ENCODE assay signal across 8 mouse cellular contexts in the genomic region with DNA sequence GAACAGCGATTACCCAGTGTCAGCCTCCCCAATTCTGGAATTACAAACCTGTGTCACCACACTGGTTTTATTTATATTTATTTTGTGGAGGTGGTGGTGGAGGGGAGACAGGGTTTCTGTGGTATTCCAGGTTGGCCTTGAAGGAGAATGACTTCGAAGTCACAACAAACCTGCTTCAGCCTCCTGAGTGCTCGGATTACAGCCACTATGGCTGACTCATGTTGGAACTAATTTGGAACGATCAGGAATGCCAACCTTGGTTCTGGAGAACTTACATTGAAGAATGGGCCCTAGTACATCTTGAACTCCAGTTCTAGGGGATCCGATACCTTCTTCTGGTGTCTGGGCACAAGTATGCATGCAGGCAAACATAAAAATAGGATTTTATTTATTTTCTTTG. TPM values are rescaled to one million over a fixed set of nuclear protein-coding genes. Genes with fewer than 3 reads are reported as not detected.
DNase-seq lines count a peak whose midpoint lies in the region; ATAC-seq and TF ChIP-seq lines count a peak whose summit lies in the region.

No protein-coding gene starts in this region.

- no peaks in the 10 kb centered on the region for H3K9me3 ChIP-seq in kidney, postnatal 0 days (replicated peaks; ENCODE audit: low read length)
- no peaks in the 10 kb centered on the region for H3K9me3 ChIP-seq in embryonic facial prominence, embryonic 15.5 days (replicated peaks)
- H3K9me3 ChIP-seq in hindbrain, postnatal 0 days (ENCODE audit: low read length), result no peaks in the 10 kb centered on the region

- no peak for ATAC-seq in kidney, postnatal 0 days (replicated peaks; ENCODE audit: low FRiP score, low read depth)
- no peak for ATAC-seq in embryonic facial prominence, embryonic 15.5 days (ENCODE audit: insufficient number of reproducible peaks, low FRiP score, low TSS enrichment, low read depth)
- no peak for ATAC-seq in hindbrain, postnatal 0 days
- ATAC-seq in megakaryocyte progenitor cell, adult 5-6 weeks (replicated peaks; ENCODE audit: poor library complexity), result no peak

- peaks cover 27% of the 10 kb centered on the region for H3K79me2 ChIP-seq in myocyte (ENCODE audit: control insufficient read depth, insufficient read depth)

- no peaks in the 10 kb centered on the region for H3K36me3 ChIP-seq in kidney, postnatal 0 days (ENCODE audit: insufficient read depth, low read length)
- H3K36me3 ChIP-seq in embryonic facial prominence, embryonic 15.5 days, result no peaks in the 10 kb centered on the region
- no peaks in the 10 kb centered on the region for H3K36me3 ChIP-seq in hindbrain, postnatal 0 days (ENCODE audit: insufficient read depth, low read length)
- H3K36me3 ChIP-seq in myocyte (ENCODE audit: control insufficient read depth, insufficient read depth), result no peaks in the 10 kb centered on the region

- DNase-seq in kidney, postnatal 0 days (ENCODE audit: low spot score), result no peak
- no peak for DNase-seq in kidney, postnatal 36 days
- no peak for DNase-seq in hindbrain, postnatal 0 days (ENCODE audit: low spot score)
- DNase-seq in kidney, adult 8-10 months, result no peak
- no peak for DNase-seq in kidney, postnatal 10 days

- peak overlapping the region; percentile 81 for H3K4me2 ChIP-seq in kidney, postnatal 0 days (ENCODE audit: low read length)
- peak overlapping the region; percentile 65 for H3K4me2 ChIP-seq in embryonic facial prominence, embryonic 15.5 days (replicated peaks)
- H3K4me2 ChIP-seq in hindbrain, postnatal 0 days (ENCODE audit: low read depth, low read length), result peak overlapping the region; percentile 91
- H3K4me2 ChIP-seq in myocyte (ENCODE audit: low read depth), result peak overlapping the region; percentile 82

- no peak overlapping the region for H3K9ac ChIP-seq in kidney, postnatal 0 days (ENCODE audit: low read depth, low read length)
- no peak overlapping the region; the same call in 1 of the 2 replicates for H3K9ac ChIP-seq in embryonic facial prominence, embryonic 15.5 days
- peak overlapping the region; percentile 92; the same call in 1 of the 2 replicates for H3K9ac ChIP-seq in hindbrain, postnatal 0 days (replicated peaks; ENCODE audit: low read length)

- TF ChIP-seq CTCF in kidney, postnatal 0 days (IDR thresholded peaks at IDR 0.05; ENCODE audit: low read depth), result no peak
- TF ChIP-seq CTCF in hindbrain, postnatal 0 days (IDR thresholded peaks at IDR 0.05; ENCODE audit: low read depth), result no peak

- peak overlapping the region; percentile 98; the same call in 1 of the 2 replicates for H3K4me3 ChIP-seq in kidney, postnatal 0 days (replicated peaks; ENCODE audit: low read depth, low read length)
- peak overlapping the region; percentile 97 for H3K4me3 ChIP-seq in embryonic facial prominence, embryonic 15.5 days (replicated peaks)
- no peak overlapping the region; the same call in 1 of the 2 replicates for H3K4me3 ChIP-seq in hindbrain, postnatal 0 days (ENCODE audit: low read length)
- peak overlapping the region; percentile 85 for H3K4me3 ChIP-seq in myocyte

- WGBS in kidney, postnatal 0 days, result 58% methylated on average over 5 of the region's 5 CpGs
- WGBS in embryonic facial prominence, embryonic 15.5 days, result 56% methylated on average over 5 of the region's 5 CpGs
- 70% methylated on average over 5 of the region's 5 CpGs for WGBS in hindbrain, postnatal 0 days

- TF ChIP-seq POLR2A in myocyte (IDR thresholded peaks at IDR 0.05; ENCODE audit: insufficient read length, low read depth), result no peak

- H3K27me3 ChIP-seq in kidney, postnatal 0 days (ENCODE audit: insufficient read depth, low read length), result no peaks in the 10 kb centered on the region
- no peaks in the 10 kb centered on the region for H3K27me3 ChIP-seq in embryonic facial prominence, embryonic 15.5 days
- no peaks in the 10 kb centered on the region for H3K27me3 ChIP-seq in hindbrain, postnatal 0 days (ENCODE audit: insufficient read depth, low read length)
- H3K27me3 ChIP-seq in myocyte (ENCODE audit: control insufficient read depth, insufficient read depth, insufficient read length), result no peaks in the 10 kb centered on the region

- H3ac ChIP-seq in myocyte (ENCODE audit: control insufficient read depth, insufficient read length), result no peak overlapping the region

- H3K4me1 ChIP-seq in kidney, postnatal 0 days (replicated peaks; ENCODE audit: insufficient read depth, low read length), result 0 out of 2 replicates have a peak, but pooled peaks cover 5% of the 10 kb centered on the region
- peaks cover 15% of the 10 kb centered on the region; the same call in 1 of the 2 replicates for H3K4me1 ChIP-seq in embryonic facial prominence, embryonic 15.5 days
- peaks cover 3% of the 10 kb centered on the region; the same call in 1 of the 2 replicates for H3K4me1 ChIP-seq in hindbrain, postnatal 0 days (ENCODE audit: insufficient read depth, low read length)

- no peak overlapping the region for H3K27ac ChIP-seq in kidney, postnatal 0 days
- H3K27ac ChIP-seq in embryonic facial prominence, embryonic 15.5 days (replicated peaks), result no peak overlapping the region
- no peak overlapping the region for H3K27ac ChIP-seq in hindbrain, postnatal 0 days

TF ChIP-seq in myocyte, 11 proteins besides CTCF, POLR2A, EP300 and RAD21:
- TF ChIP-seq REST (IDR thresholded peaks at IDR 0.05; ENCODE audit: insufficient read depth, insufficient read length) (no peak), USF1 (IDR thresholded peaks at IDR 0.05; ENCODE audit: low read depth) (no peak), CEBPB (IDR thresholded peaks at IDR 0.05; ENCODE audit: insufficient read depth, poor library complexity, severe bottlenecking) (no peak), MYOD1 (IDR thresholded peaks at IDR 0.05; ENCODE audit: control insufficient read depth in 1 of 3, insufficient read length in 2 of 3, low read depth in 2 of 3) (no peak), MYOG (IDR thresholded peaks at IDR 0.05; ENCODE audit: control insufficient read depth in 1 of 3, insufficient read depth in 1 of 3, insufficient read length in 2 of 3, low read depth in 2 of 3) (no peak), MAX (IDR thresholded peaks at IDR 0.05; ENCODE audit: low read depth) (no peak), SRF (IDR thresholded peaks at IDR 0.05; ENCODE audit: control insufficient read depth, insufficient read length, low read depth) (no peak)

RNA-seq across cellular contexts. Expression of gene BC005537, which starts 2.1 kb away (rescaled TPM):
- polyA plus RNA-seq in kidney, postnatal 0 days (2015; fragmentation: Nextera tagmentation; extraction: Ambion mirVana), result 19.1 and 20.6 TPM in 2 replicates
- 14.4 and 16.0 TPM in 2 replicates for polyA plus RNA-seq in embryonic facial prominence, embryonic 15.5 days (2015; fragmentation: Nextera tagmentation; extraction: Ambion mirVana)
- total RNA-seq in hindbrain, postnatal 0 days (2014; rRNA removed), result 39.2 and 40.8 TPM in 2 replicates
- polyA plus RNA-seq in hindbrain, postnatal 0 days (2015; fragmentation: Nextera tagmentation; extraction: Ambion mirVana), result 16.4 and 18.1 TPM in 2 replicates
- polyA plus RNA-seq in myocyte (2012; fragmentation: generic; extraction: Trizol), result 27.3 TPM
- 142 and 148 TPM in 2 replicates for total RNA-seq in megakaryocyte progenitor cell, adult 5-6 weeks (2015)
- 59.3 and 60.2 TPM in 2 replicates for total RNA-seq in megakaryocyte progenitor cell, adult 5-6 weeks (2017)

RNA-seq across cellular contexts. Expression of gene Acot13, which starts 32.0 kb away (rescaled TPM):
- 238 and 244 TPM in 2 replicates for polyA plus RNA-seq in kidney, postnatal 0 days (2015; fragmentation: Nextera tagmentation; extraction: Ambion mirVana)
- polyA plus RNA-seq in embryonic facial prominence, embryonic 15.5 days (2015; fragmentation: Nextera tagmentation; extraction: Ambion mirVana), result 74.7 and 75.0 TPM in 2 replicates
- total RNA-seq in hindbrain, postnatal 0 days (2014; rRNA removed), result 14.7 and 19.3 TPM in 2 replicates
- polyA plus RNA-seq in hindbrain, postnatal 0 days (2015; fragmentation: Nextera tagmentation; extraction: Ambion mirVana), result 69.7 and 74.2 TPM in 2 replicates
- 67.1 TPM for polyA plus RNA-seq in myocyte (2012; fragmentation: generic; extraction: Trizol)
- 41.4 and 46.0 TPM in 2 replicates for total RNA-seq in megakaryocyte progenitor cell, adult 5-6 weeks (2015)
- total RNA-seq in megakaryocyte progenitor cell, adult 5-6 weeks (2017), result 43.2 and 56.2 TPM in 2 replicates

RNA-seq across cellular contexts. Expression of gene Tdp2, which starts 32.1 kb away (rescaled TPM):
- 50.8 and 51.8 TPM in 2 replicates for polyA plus RNA-seq in kidney, postnatal 0 days (2015; fragmentation: Nextera tagmentation; extraction: Ambion mirVana)
- 48.0 and 49.4 TPM in 2 replicates for polyA plus RNA-seq in embryonic facial prominence, embryonic 15.5 days (2015; fragmentation: Nextera tagmentation; extraction: Ambion mirVana)
- 30.0 and 30.9 TPM in 2 replicates for total RNA-seq in hindbrain, postnatal 0 days (2014; rRNA removed)
- polyA plus RNA-seq in hindbrain, postnatal 0 days (2015; fragmentation: Nextera tagmentation; extraction: Ambion mirVana), result 36.6 and 38.8 TPM in 2 replicates
- polyA plus RNA-seq in myocyte (2012; fragmentation: generic; extraction: Trizol), result 5.4 TPM
- 71.0 and 73.2 TPM in 2 replicates for total RNA-seq in megakaryocyte progenitor cell, adult 5-6 weeks (2015)
- 55.6 and 62.0 TPM in 2 replicates for total RNA-seq in megakaryocyte progenitor cell, adult 5-6 weeks (2017)

RNA-seq across cellular contexts. Expression of gene Gmnn, which starts 37.7 kb away (rescaled TPM):
- 69.8 and 78.7 TPM in 2 replicates for polyA plus RNA-seq in kidney, postnatal 0 days (2015; fragmentation: Nextera tagmentation; extraction: Ambion mirVana)
- polyA plus RNA-seq in embryonic facial prominence, embryonic 15.5 days (2015; fragmentation: Nextera tagmentation; extraction: Ambion mirVana), result 69.0 and 72.2 TPM in 2 replicates
- 4.7 and 40.9 TPM in 2 replicates for total RNA-seq in hindbrain, postnatal 0 days (2014; rRNA removed)
- polyA plus RNA-seq in hindbrain, postnatal 0 days (2015; fragmentation: Nextera tagmentation; extraction: Ambion mirVana), result 23.4 and 23.6 TPM in 2 replicates
- 10.8 TPM for polyA plus RNA-seq in myocyte (2012; fragmentation: generic; extraction: Trizol)
- 185 and 201 TPM in 2 replicates for total RNA-seq in megakaryocyte progenitor cell, adult 5-6 weeks (2015)
- total RNA-seq in megakaryocyte progenitor cell, adult 5-6 weeks (2017), result 207 and 229 TPM in 2 replicates

RNA-seq across cellular contexts. Expression of gene D130043K22Rik, which starts 45.6 kb away (rescaled TPM):
- 0.82 and 1.1 TPM in 2 replicates for polyA plus RNA-seq in kidney, postnatal 0 days (2015; fragmentation: Nextera tagmentation; extraction: Ambion mirVana)
- polyA plus RNA-seq in embryonic facial prominence, embryonic 15.5 days (2015; fragmentation: Nextera tagmentation; extraction: Ambion mirVana), result 0.88 and 1.3 TPM in 2 replicates
- total RNA-seq in hindbrain, postnatal 0 days (2014; rRNA removed), result 11.3 and 13.0 TPM in 2 replicates
- polyA plus RNA-seq in hindbrain, postnatal 0 days (2015; fragmentation: Nextera tagmentation; extraction: Ambion mirVana), result 6.1 TPM in 2 replicates
- polyA plus RNA-seq in myocyte (2012; fragmentation: generic; extraction: Trizol), result not detected
- total RNA-seq in megakaryocyte progenitor cell, adult 5-6 weeks (2015), result not detected in 2 replicates
- not detected in 2 replicates for total RNA-seq in megakaryocyte progenitor cell, adult 5-6 weeks (2017)
